Comparison of ENCODE assay signal across 8 mouse cellular contexts in genomic region chr10:82629586-82630255, GRCm38 (mm10). TPM values are rescaled to one million over a fixed set of nuclear protein-coding genes. Genes with fewer than 3 reads are reported as not detected.
DNase-seq lines count a peak whose midpoint lies in the region; ATAC-seq and TF ChIP-seq lines count a peak whose summit lies in the region.
"Not testable (repeated sequence)": the region's sequence is repeated elsewhere in the genome, so short reads cannot be mapped to it uniquely, and the experiment has no call there.

Gene Tdg (plus strand): TSS chr10:82629828.

- WGBS in forebrain, embryonic 14.5 days: 1% methylated on average over 67 of the region's 78 CpGs
- WGBS in neural tube, embryonic 15.5 days: 1% methylated on average over 76 of the region's 78 CpGs

- not testable (repeated sequence) for TF ChIP-seq POLR2A in ES-Bruce4 (IDR thresholded peaks at IDR 0.05; ENCODE audit: insufficient read depth, low read length)

- intact Hi-C loops in heart, postnatal 14 days (cut with DNase I): not testable (repeated sequence)

- H3K4me1 ChIP-seq in ES-Bruce4 (ENCODE audit: control insufficient read depth, insufficient read depth, low read length): not testable (repeated sequence)
- H3K4me1 ChIP-seq in forebrain, embryonic 14.5 days (ENCODE audit: control insufficient read depth, insufficient read depth, low read length): peaks cover 15% of the 10 kb centered on the region
- peaks cover 26% of the 10 kb centered on the region for H3K4me1 ChIP-seq in neural tube, embryonic 15.5 days

- H3K9me3 ChIP-seq in ES-Bruce4 (replicated peaks; ENCODE audit: control insufficient read depth, insufficient read depth, low read length, poor library complexity, severe bottlenecking); forebrain, embryonic 14.5 days (replicated peaks; ENCODE audit: control insufficient read depth, low read length); neural tube, embryonic 15.5 days (replicated peaks): not testable (repeated sequence)

- TF ChIP-seq EP300 in ES-Bruce4 (IDR thresholded peaks at IDR 0.05; ENCODE audit: insufficient read depth, low read depth, low read length): not testable (repeated sequence)

- DNase-seq in cerebellum, adult 11 months: peak; percentile 89
- DNase-seq in forebrain, embryonic 14.5 days (ENCODE audit: low spot score): peak; percentile 98
- DNase-seq in heart, postnatal 14 days: peak; percentile 89 to 91
- DNase-seq in layer of hippocampus, adult 11-12 months (ENCODE audit: low spot score): peak; percentile 89
- peak; percentile 93 to 96 for DNase-seq in lung, adult 18-20 months
- DNase-seq in testis, postnatal 14 days (ENCODE audit: low spot score): peak; percentile 92

- not testable (repeated sequence) for TF ChIP-seq CTCF in ES-Bruce4 (IDR thresholded peaks at IDR 0.05; ENCODE audit: low read depth, low read length)

- peaks cover 11% of the 10 kb centered on the region for H3K36me3 ChIP-seq in ES-Bruce4 (ENCODE audit: control insufficient read depth, insufficient read depth, low read length, poor library complexity, severe bottlenecking)
- not testable (repeated sequence) for H3K36me3 ChIP-seq in forebrain, embryonic 14.5 days (ENCODE audit: control insufficient read depth, insufficient read depth, low read length)
- peaks cover 10% of the 10 kb centered on the region; the same call in 1 of the 2 replicates for H3K36me3 ChIP-seq in neural tube, embryonic 15.5 days

- ATAC-seq in forebrain, embryonic 14.5 days: peak; percentile 98
- ATAC-seq in neural tube, embryonic 15.5 days (ENCODE audit: low FRiP score): peak; percentile 97

- H3K27me3 ChIP-seq in ES-Bruce4 (ENCODE audit: control insufficient read depth, insufficient read depth, low read length, poor library complexity, severe bottlenecking); forebrain, embryonic 14.5 days (replicated peaks; ENCODE audit: control insufficient read depth, insufficient read depth, low read length); neural tube, embryonic 15.5 days (replicated peaks): not testable (repeated sequence)

- peak within 1 kb of the TSS; percentile 96 for H3K9ac ChIP-seq in ES-Bruce4 (ENCODE audit: low read depth, poor library complexity, severe bottlenecking)
- H3K9ac ChIP-seq in forebrain, embryonic 14.5 days (ENCODE audit: low read length): peak within 1 kb of the TSS; percentile 91
- H3K9ac ChIP-seq in neural tube, embryonic 15.5 days (replicated peaks): peak within 1 kb of the TSS; percentile 84

- peak within 1 kb of the TSS; percentile 87 for H3K27ac ChIP-seq in ES-Bruce4 (ENCODE audit: insufficient read depth, low read length)
- peak within 1 kb of the TSS; percentile 89 for H3K27ac ChIP-seq in forebrain, embryonic 14.5 days (ENCODE audit: low read depth, low read length)
- H3K27ac ChIP-seq in neural tube, embryonic 15.5 days (replicated peaks): peak within 1 kb of the TSS; percentile 93

- peak within 1 kb of the TSS; percentile 89 for H3K4me2 ChIP-seq in forebrain, embryonic 14.5 days (ENCODE audit: low read length)
- peak within 1 kb of the TSS; percentile 93 for H3K4me2 ChIP-seq in neural tube, embryonic 15.5 days

- peak within 1 kb of the TSS; percentile 99 for H3K4me3 ChIP-seq in ES-Bruce4 (ENCODE audit: low read depth, low read length)
- H3K4me3 ChIP-seq in forebrain, embryonic 14.5 days (ENCODE audit: low read depth, low read length): peak within 1 kb of the TSS; percentile 80
- H3K4me3 ChIP-seq in neural tube, embryonic 15.5 days (replicated peaks): peak within 1 kb of the TSS; percentile 78

RNA-seq across cellular contexts. Expression of gene Tdg, which starts in this region (rescaled TPM):
- polyA plus RNA-seq in ES-Bruce4 (2011; ENCODE audit: insufficient read depth, insufficient read length, low read depth, missing spikeins): 105 and 119 TPM in 2 replicates
- 226 and 231 TPM in 2 replicates for polyA plus RNA-seq in forebrain, embryonic 14.5 days (2014; fragmentation: Nextera tagmentation; extraction: Ambion mirVana)
- 10 to 100 TPM; 22.9 to 23.8 TPM for total RNA-seq in heart, postnatal 14 days (2021)
- polyA plus RNA-seq in neural tube, embryonic 15.5 days (2015; fragmentation: Nextera tagmentation; extraction: Ambion mirVana): 133 and 134 TPM in 2 replicates

Comparison
In these comparisons a context has a peak if more than half of its experiments do, and no peak if none do; other contexts are left out.
1. Peak in every context shown above with its lines: DNase-seq, ATAC-seq, H3K4me3 ChIP-seq and H3K27ac ChIP-seq.